Mouse (Mus musculus) spleen, adult 2 months (tissue): Measurements from ENCODE around the gene Spata19.

ENCODE experiments used
- CTCF ChIP-seq: fragments of 200-500 bp; IDR thresholded peaks from 2 replicates; pipeline ENCODE4 v1.5.1; 2011; ENCODE audit warnings: mild to moderate bottlenecking, inconsistent platforms; ENCODE audit not compliant: insufficient read depth, insufficient read length, insufficient replicate concordance; ENCODE audit errors: extremely low read depth
- POLR2A ChIP-seq: fragments of 200-500 bp; IDR thresholded peaks from 2 replicates; pipeline ENCODE4 v1.6.1; 2011; ENCODE audit warnings: low read depth, low read length, inconsistent platforms

GRCm38 (mm10) chr9:27449780-27450422 is 53.3 kb downstream of the Spata19 start:
- TF ChIP-seq CTCF = no peak
- no peak for TF ChIP-seq POLR2A
